Comparison of ENCODE assay signal across 10 mouse cellular contexts in genomic region chr11:57516946-57517441, GRCm38 (mm10). TPM values are rescaled to one million over a fixed set of nuclear protein-coding genes. Genes with fewer than 3 reads are reported as not detected.
DNase-seq lines count a peak whose midpoint lies in the region; ATAC-seq and TF ChIP-seq lines count a peak whose summit lies in the region.
"Had no signal": no experiment of that assay in that cellular context is flagged by ENCODE, and none has a peak within 500 bp of the region (broad histone marks: within the 10 kb centered on the region; RNA-seq: fewer than 3 reads in every experiment).

No protein-coding gene starts in this region.

- H3K4me1 ChIP-seq in forebrain, embryonic 15.5 days: peaks cover 48% of the 10 kb centered on the region
- H3K4me1 ChIP-seq in forebrain, embryonic 11.5 days (replicated peaks; ENCODE audit: control insufficient read depth, insufficient read depth, low read length): 0 out of 2 replicates have a peak, but pooled peaks cover 2% of the 10 kb centered on the region
- peaks cover 12% of the 10 kb centered on the region for H3K4me1 ChIP-seq in lung, embryonic 16.5 days (replicated peaks; ENCODE audit: control insufficient read depth, insufficient read depth, low read length)
- peaks cover 12% of the 10 kb centered on the region for H3K4me1 ChIP-seq in liver, postnatal 0 days (ENCODE audit: insufficient read depth)
- H3K4me1 ChIP-seq in stomach, postnatal 0 days (replicated peaks; ENCODE audit: control insufficient read depth, insufficient read depth): 0 out of 2 replicates have a peak, but pooled peaks cover 2% of the 10 kb centered on the region

- no peak for TF ChIP-seq CTCF in liver, postnatal 0 days (IDR thresholded peaks at IDR 0.05; ENCODE audit: low read depth)
- TF ChIP-seq CTCF in stomach, postnatal 0 days (IDR thresholded peaks at IDR 0.05; ENCODE audit: low read depth): no peak

- peak overlapping the region; percentile 58 for H3K4me2 ChIP-seq in forebrain, embryonic 15.5 days (replicated peaks)
- H3K4me2 ChIP-seq in forebrain, embryonic 11.5 days (ENCODE audit: low read depth, low read length, severe bottlenecking): no peak overlapping the region
- H3K4me2 ChIP-seq in lung, embryonic 16.5 days (ENCODE audit: low read depth, low read length): peak overlapping the region; percentile 67
- peak overlapping the region; percentile 85; the same call in 1 of the 2 replicates for H3K4me2 ChIP-seq in liver, postnatal 0 days (ENCODE audit: low read depth, low read length)
- H3K4me2 ChIP-seq in stomach, postnatal 0 days (replicated peaks; ENCODE audit: low read depth): peak overlapping the region; percentile 69

- no peak for DNase-seq in forebrain, embryonic 11.5 days (ENCODE audit: low spot score)
- DNase-seq in lung, postnatal 14 days: no peak
- no peak for DNase-seq in liver, postnatal 0 days
- DNase-seq in stomach, postnatal 0 days (ENCODE audit: low spot score): no peak
- no peak for DNase-seq in right cerebral cortex, postnatal 36 days (ENCODE audit: low spot score in 2 of 2)
- no peak for DNase-seq in urinary bladder, postnatal 36 days (ENCODE audit: low spot score in 2 of 2)
- DNase-seq: cerebellum, adult 18-20 months; kidney, postnatal 25 days had no signal

- no peaks in the 10 kb centered on the region for H3K27me3 ChIP-seq in forebrain, embryonic 15.5 days
- no peaks in the 10 kb centered on the region for H3K27me3 ChIP-seq in forebrain, embryonic 11.5 days (ENCODE audit: control insufficient read depth, insufficient read depth, low read length)
- H3K27me3 ChIP-seq in lung, embryonic 16.5 days (ENCODE audit: control insufficient read depth, insufficient read depth, low read depth, low read length): no peaks in the 10 kb centered on the region
- no peaks in the 10 kb centered on the region for H3K27me3 ChIP-seq in liver, postnatal 0 days (ENCODE audit: insufficient read depth, low read length)
- H3K27me3 ChIP-seq in stomach, postnatal 0 days (ENCODE audit: control insufficient read depth, insufficient read depth, low read length): no peaks in the 10 kb centered on the region

- no peaks in the 10 kb centered on the region for H3K9me3 ChIP-seq in forebrain, embryonic 15.5 days
- H3K9me3 ChIP-seq in forebrain, embryonic 11.5 days (ENCODE audit: control insufficient read depth, low read length): no peaks in the 10 kb centered on the region
- no peaks in the 10 kb centered on the region for H3K9me3 ChIP-seq in lung, embryonic 16.5 days (ENCODE audit: control insufficient read depth, low read length)
- H3K9me3 ChIP-seq in liver, postnatal 0 days (ENCODE audit: low read length): no peaks in the 10 kb centered on the region
- H3K9me3 ChIP-seq in stomach, postnatal 0 days (ENCODE audit: control insufficient read depth, low read length): no peaks in the 10 kb centered on the region

- H3K36me3 ChIP-seq in forebrain, embryonic 15.5 days: peaks cover 21% of the 10 kb centered on the region
- H3K36me3 ChIP-seq in forebrain, embryonic 11.5 days (ENCODE audit: control insufficient read depth, insufficient read depth, low read length): peaks cover 6% of the 10 kb centered on the region
- H3K36me3 ChIP-seq in lung, embryonic 16.5 days (ENCODE audit: control insufficient read depth, insufficient read depth, low read length): peaks cover 5% of the 10 kb centered on the region
- H3K36me3 ChIP-seq in liver, postnatal 0 days (replicated peaks; ENCODE audit: insufficient read depth, low read length): peaks cover 19% of the 10 kb centered on the region
- no peaks in the 10 kb centered on the region for H3K36me3 ChIP-seq in stomach, postnatal 0 days (ENCODE audit: control insufficient read depth, insufficient read depth, low read length)

- ATAC-seq in forebrain, embryonic 15.5 days (replicated peaks): no peak
- ATAC-seq in forebrain, embryonic 11.5 days (replicated peaks; ENCODE audit: low FRiP score): no peak
- no peak for ATAC-seq in lung, embryonic 16.5 days (ENCODE audit: low read depth)
- ATAC-seq in liver, postnatal 0 days: no peak
- peak; percentile 57; the same call in 1 of the 2 replicates for ATAC-seq in stomach, postnatal 0 days (ENCODE audit: low FRiP score, low TSS enrichment)

- TF ChIP-seq EP300 in liver, postnatal 0 days (IDR thresholded peaks at IDR 0.05; ENCODE audit: low read depth): no peak
- no peak for TF ChIP-seq EP300 in stomach, postnatal 0 days (optimal IDR thresholded peaks at IDR 0.05)

- no peak overlapping the region for H3K9ac ChIP-seq in forebrain, embryonic 15.5 days (replicated peaks)
- H3K9ac ChIP-seq in forebrain, embryonic 11.5 days (ENCODE audit: low read length): no peak overlapping the region
- no peak overlapping the region for H3K9ac ChIP-seq in lung, embryonic 16.5 days (ENCODE audit: low read length)
- no peak overlapping the region for H3K9ac ChIP-seq in liver, postnatal 0 days (replicated peaks)
- H3K9ac ChIP-seq in stomach, postnatal 0 days (ENCODE audit: low read length): no peak overlapping the region

- H3K27ac ChIP-seq in forebrain, embryonic 15.5 days (replicated peaks): no peak overlapping the region
- no peak overlapping the region for H3K27ac ChIP-seq in forebrain, embryonic 11.5 days (ENCODE audit: low read depth, low read length)
- H3K27ac ChIP-seq in lung, embryonic 16.5 days (ENCODE audit: low read length): no peak overlapping the region
- no peak overlapping the region for H3K27ac ChIP-seq in liver, postnatal 0 days (ENCODE audit: low read depth)
- no peak overlapping the region for H3K27ac ChIP-seq in stomach, postnatal 0 days (replicated peaks)

- WGBS in forebrain, embryonic 15.5 days: 80% methylated on average over 5 of the region's 5 CpGs
- WGBS in forebrain, embryonic 11.5 days: 75% methylated on average over 5 of the region's 5 CpGs
- WGBS in lung, embryonic 16.5 days: 28% methylated on average over 5 of the region's 5 CpGs
- WGBS in liver, postnatal 0 days (ENCODE audit: insufficient replicate concordance): 49% methylated on average over 5 of the region's 5 CpGs
- 32% methylated on average over 5 of the region's 5 CpGs for WGBS in stomach, postnatal 0 days

- peak overlapping the region; percentile 97 for H3K4me3 ChIP-seq in forebrain, embryonic 15.5 days
- H3K4me3 ChIP-seq in forebrain, embryonic 11.5 days (ENCODE audit: low read depth, low read length): no peak overlapping the region
- H3K4me3 ChIP-seq in lung, embryonic 16.5 days (ENCODE audit: low read length): no peak overlapping the region
- H3K4me3 ChIP-seq in liver, postnatal 0 days (ENCODE audit: low read depth, low read length): no peak overlapping the region
- no peak overlapping the region for H3K4me3 ChIP-seq in stomach, postnatal 0 days (ENCODE audit: low read depth, low read length)

RNA-seq across cellular contexts. Expression of gene Fam114a2, which starts 1.4 kb away (rescaled TPM):
- 107 and 111 TPM in 2 replicates for polyA plus RNA-seq in forebrain, embryonic 15.5 days (2015; fragmentation: Nextera tagmentation; extraction: Ambion mirVana)
- polyA plus RNA-seq in forebrain, embryonic 11.5 days (2014; fragmentation: Nextera tagmentation; extraction: Ambion mirVana): 50.8 and 54.5 TPM in 2 replicates
- polyA plus RNA-seq in lung, embryonic 16.5 days (2015; fragmentation: Nextera tagmentation; extraction: Ambion mirVana): 85.9 and 92.7 TPM in 2 replicates
- 22.7 and 22.9 TPM in 2 replicates for polyA plus RNA-seq in liver, postnatal 0 days (2015; fragmentation: Nextera tagmentation; extraction: Ambion mirVana)
- 45.3 and 50.7 TPM in 2 replicates for polyA plus RNA-seq in stomach, postnatal 0 days (2015; fragmentation: Nextera tagmentation; extraction: Ambion mirVana)

RNA-seq across cellular contexts. Expression of gene Mfap3, which starts 1.5 kb away (rescaled TPM):
- 71.7 and 75.5 TPM in 2 replicates for polyA plus RNA-seq in forebrain, embryonic 15.5 days (2015; fragmentation: Nextera tagmentation; extraction: Ambion mirVana)
- 54.9 and 56.6 TPM in 2 replicates for polyA plus RNA-seq in forebrain, embryonic 11.5 days (2014; fragmentation: Nextera tagmentation; extraction: Ambion mirVana)
- 42.5 and 45.2 TPM in 2 replicates for polyA plus RNA-seq in lung, embryonic 16.5 days (2015; fragmentation: Nextera tagmentation; extraction: Ambion mirVana)
- polyA plus RNA-seq in liver, postnatal 0 days (2015; fragmentation: Nextera tagmentation; extraction: Ambion mirVana): 11.7 and 13.6 TPM in 2 replicates
- 22.7 and 22.8 TPM in 2 replicates for polyA plus RNA-seq in stomach, postnatal 0 days (2015; fragmentation: Nextera tagmentation; extraction: Ambion mirVana)
